Mouse (Mus musculus): ENCODE data around the gene Tmem268.

Gene Tmem268

GRCm38 (mm10) chr4:63558407-63559081, at the start of gene Tmem268:
Gene Tmem268, plus strand, starts transcription at chr4:63558781.
- peak; percentile 82 for DNase-seq (ENCODE audit: low spot score)

- DNase-seq (ENCODE audit: low spot score), result no peak
Observed at GRCm38 (mm10) chr4:63512921-63513320, 45.7 kb upstream of the Tmem268 start.

GRCm38 (mm10) chr4:63514454-63514984, 44.1 kb upstream of the Tmem268 start:
- no peak for DNase-seq (ENCODE audit: low spot score)

- DNase-seq (ENCODE audit: low spot score), result no peak
Observed at GRCm38 (mm10) chr4:63515021-63515420, 43.6 kb upstream of the Tmem268 start.

GRCm38 (mm10) chr4:63521813-63522419, 36.7 kb upstream of the Tmem268 start:
- DNase-seq (ENCODE audit: low spot score), result no peak

- DNase-seq (ENCODE audit: low spot score), result no peak
Observed at GRCm38 (mm10) chr4:63525514-63525913, 33.1 kb upstream of the Tmem268 start.

- no peak for DNase-seq (ENCODE audit: low spot score)
Observed at GRCm38 (mm10) chr4:63528946-63529345, 29.6 kb upstream of the Tmem268 start.

GRCm38 (mm10) chr4:63530409-63530808, 28.2 kb upstream of the Tmem268 start:
- DNase-seq (ENCODE audit: low spot score), result no peak

- DNase-seq (ENCODE audit: low spot score), result no peak
Observed at GRCm38 (mm10) chr4:63537602-63538001, 21.0 kb upstream of the Tmem268 start.

GRCm38 (mm10) chr4:63542209-63542608, 16.4 kb upstream of the Tmem268 start:
- no peak for DNase-seq (ENCODE audit: low spot score)

- DNase-seq (ENCODE audit: low spot score), result no peak
Observed at GRCm38 (mm10) chr4:63543746-63544493, 14.7 kb upstream of the Tmem268 start.

GRCm38 (mm10) chr4:63544494-63545230, 13.9 kb upstream of the Tmem268 start, which contains the start of gene Atp6v1g1:
Gene Atp6v1g1, plus strand, starts transcription at chr4:63544772.
- peak; percentile 96 for DNase-seq (ENCODE audit: low spot score)

GRCm38 (mm10) chr4:63545231-63545958, 13.2 kb upstream of the Tmem268 start:
- no peak for DNase-seq (ENCODE audit: low spot score)

GRCm38 (mm10) chr4:63546441-63547055, 12.0 kb upstream of the Tmem268 start:
- DNase-seq (ENCODE audit: low spot score), result no peak

GRCm38 (mm10) chr4:63547799-63548198, 10.8 kb upstream of the Tmem268 start:
- DNase-seq (ENCODE audit: low spot score), result no peak

GRCm38 (mm10) chr4:63548491-63548890, 10.1 kb upstream of the Tmem268 start:
- DNase-seq (ENCODE audit: low spot score), result no peak

- DNase-seq (ENCODE audit: low spot score), result no peak
Observed at GRCm38 (mm10) chr4:63550908-63551307, 7.7 kb upstream of the Tmem268 start.

GRCm38 (mm10) chr4:63552865-63553264, 5.7 kb upstream of the Tmem268 start:
- no peak for DNase-seq (ENCODE audit: low spot score)

GRCm38 (mm10) chr4:63553789-63554576, 4.6 kb upstream of the Tmem268 start:
- DNase-seq (ENCODE audit: low spot score), result peak; percentile 63

GRCm38 (mm10) chr4:63554616-63555015, 4.0 kb upstream of the Tmem268 start:
- DNase-seq (ENCODE audit: low spot score), result no peak

All from embryo, embryonic 10.5 days (tissue).